Mouse (Mus musculus) small intestine, adult 2 months (tissue): ENCODE data around the gene Armh1. TPM values are rescaled to one million over a fixed set of nuclear protein-coding genes. Genes with fewer than 3 reads are reported as not detected.
"Not testable (repeated sequence)": the region's sequence is repeated elsewhere in the genome, so short reads cannot be mapped to it uniquely, and the experiment has no call there.

Experiments used
- H3K27ac ChIP-seq: fragments of 200-500 bp; 2 replicates; pipeline ENCODE4 v1.5.1; 2012; ENCODE audit warnings: low read depth, low read length, control low read depth, inconsistent platforms; ENCODE audit not compliant: insufficient read depth
- H3K27me3 ChIP-seq: fragments of 200-500 bp; 2 replicates; pipeline ENCODE4 v1.6.1; 2012; ENCODE audit warnings: mild to moderate bottlenecking, moderate library complexity, low read length, inconsistent platforms; ENCODE audit not compliant: control insufficient read depth, insufficient read depth
- H3K36me3 ChIP-seq: fragments of 200-500 bp; 2 replicates; pipeline ENCODE4 v1.6.1; 2012; ENCODE audit warnings: mild to moderate bottlenecking, low read length, control low read depth, inconsistent platforms; ENCODE audit not compliant: control insufficient read depth, insufficient read depth
- H3K4me1 ChIP-seq: fragments of 200-500 bp; 2 replicates; pipeline ENCODE4 v1.6.1; 2012; ENCODE audit warnings: low read length, inconsistent platforms, mixed read lengths; ENCODE audit not compliant: control insufficient read depth, insufficient read depth, insufficient read length
- H3K4me3 ChIP-seq: fragments of 200-500 bp; 2 replicates; pipeline ENCODE4 v1.5.1; 2012; ENCODE audit warnings: low read depth, mild to moderate bottlenecking, control low read depth, inconsistent platforms, low read length, moderate library complexity
- CTCF ChIP-seq: fragments of 200-500 bp; IDR thresholded peaks from 2 replicates; pipeline ENCODE4 v1.5.1; 2012; ENCODE audit warnings: low read depth, mild to moderate bottlenecking, control low read depth, inconsistent platforms, low read length, moderate library complexity, mixed read lengths; ENCODE audit not compliant: insufficient replicate concordance, insufficient read length; ENCODE audit errors: extremely low read depth
- POLR2A ChIP-seq: fragments of 200-500 bp; IDR thresholded peaks from 2 replicates; pipeline ENCODE4 v1.6.1; 2012; ENCODE audit warnings: low read depth, mild to moderate bottlenecking, control low read depth, inconsistent platforms, low read length, moderate library complexity
- WGBS: fragments of 180-500 bp; shearing (Covaris S2); methylation state at CpG from one replicate; pipeline ENCODE4 v1.1.7; 2018; 5-methylcytosine and 5-hydroxymethylcytosine counted together
- polyA plus RNA-seq: library from polyadenylated mRNA; depleted of rRNA; stranded (reverse); fragments of >200 nt; gene quantifications from 2 replicates; pipeline ENCODE4 v1.2.3, GENCODE M21; 2012

The Armh1 gene
- polyA plus RNA-seq, 1 experiment, result not detected

DNA sequence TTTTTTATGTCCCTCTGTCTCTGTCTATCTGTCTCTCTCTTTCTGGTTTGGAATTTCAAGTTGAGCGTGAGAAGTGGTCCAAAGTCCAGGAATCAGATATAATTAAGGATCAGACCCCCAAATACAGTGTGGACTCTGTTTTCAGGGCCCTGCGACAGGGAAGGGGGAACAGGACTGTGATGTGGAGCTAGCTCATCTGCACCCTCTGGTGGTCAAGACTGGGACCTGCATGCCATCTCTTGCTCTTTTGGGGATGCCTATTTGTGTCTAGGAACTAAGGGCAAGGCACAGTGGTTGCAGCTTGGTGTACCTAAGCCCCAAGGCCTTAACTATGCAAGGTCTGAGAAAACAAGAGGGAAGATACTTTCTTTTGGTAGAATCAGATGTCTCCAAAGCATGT lies 15.4 kb upstream of the Armh1 start:
- WGBS, result 6% methylated on average over 2 of the region's 2 CpGs
- Histone ChIP-seq H3K27me3 (no peaks in the 10 kb centered on the region), H3K4me1 (peaks cover 3% of the 10 kb centered on the region; the same call in 1 of the 2 replicates), H3K27ac (no peak overlapping the region), H3K4me3 (no peak overlapping the region), H3K36me3 (peaks cover 6% of the 10 kb centered on the region)
- TF ChIP-seq POLR2A (no peak), CTCF (peak; percentile 94; the same call in 1 of the 2 replicates)

DNA sequence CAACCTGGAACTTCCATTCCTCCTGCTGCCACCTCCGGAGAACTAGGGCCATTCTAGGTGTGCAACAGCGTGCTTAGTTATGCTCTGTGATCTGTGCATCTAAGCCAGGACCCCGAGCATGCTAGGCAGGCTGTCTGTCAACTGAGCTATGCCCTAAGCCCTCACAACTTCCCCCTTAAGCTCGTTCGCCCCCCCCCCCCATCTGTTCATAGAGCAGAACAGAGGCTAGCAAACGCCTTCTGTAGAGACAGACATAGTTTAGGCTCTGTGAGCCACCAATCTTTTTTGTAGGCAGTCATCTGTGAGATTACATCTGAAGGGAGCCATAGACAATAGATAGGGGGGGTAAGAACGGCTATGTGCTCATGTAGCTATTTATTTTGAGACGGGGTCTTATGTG lies 11.1 kb upstream of the Armh1 start:
- H3K27ac ChIP-seq, result no peak overlapping the region
- no peak for TF ChIP-seq POLR2A
- no peak for TF ChIP-seq CTCF
- 79% methylated on average over 8 of the region's 8 CpGs for WGBS
- H3K4me1 ChIP-seq, result peaks cover 6% of the 10 kb centered on the region; the same call in 1 of the 2 replicates
- H3K36me3 ChIP-seq, result no peaks in the 10 kb centered on the region
- no peak overlapping the region for H3K4me3 ChIP-seq
- no peaks in the 10 kb centered on the region for H3K27me3 ChIP-seq

DNA sequence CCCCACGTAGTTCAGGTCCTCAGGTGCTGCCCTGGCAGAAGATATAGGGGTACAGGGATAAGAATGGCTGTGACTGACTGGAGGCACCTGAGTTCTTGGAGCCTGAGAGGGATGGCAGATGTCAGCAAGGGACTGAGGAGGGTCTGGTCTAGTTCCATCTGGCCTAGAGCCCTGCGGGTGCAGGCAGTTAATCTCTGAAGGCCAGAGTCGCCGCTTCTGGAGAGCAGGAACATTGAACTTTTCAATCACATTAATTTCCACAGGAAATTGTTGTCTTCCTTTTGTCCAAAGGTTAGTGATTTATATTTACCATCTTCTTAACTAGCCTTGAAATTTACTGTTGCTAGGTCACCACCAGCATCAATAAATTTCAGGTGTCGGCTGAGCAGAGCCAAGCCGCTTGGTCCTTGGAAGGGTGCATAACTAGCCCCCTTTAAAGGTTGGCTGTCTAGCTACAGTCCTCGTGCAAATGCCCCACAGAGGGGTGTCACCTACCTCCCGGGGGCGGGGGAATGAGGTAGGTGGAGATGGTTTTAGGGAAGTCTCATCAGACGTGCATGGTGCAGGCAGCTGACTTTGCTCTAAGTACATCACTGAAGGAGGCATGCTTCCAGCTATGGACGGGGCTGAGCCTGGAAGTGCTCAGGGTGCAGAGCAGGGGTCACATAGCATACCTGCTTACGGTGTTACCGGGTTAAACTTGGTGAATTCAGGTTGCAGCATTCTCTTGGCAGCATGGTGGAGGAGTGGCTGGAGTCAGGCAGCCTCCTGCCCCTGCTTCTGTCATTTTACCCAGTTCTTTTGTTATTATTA lies 10.4 kb upstream of the Armh1 start:
- Histone ChIP-seq H3K36me3 (no peaks in the 10 kb centered on the region), H3K27me3 (no peaks in the 10 kb centered on the region), H3K4me1 (peaks cover 6% of the 10 kb centered on the region; the same call in 1 of the 2 replicates), H3K4me3 (no peak overlapping the region), H3K27ac (no peak overlapping the region)
- TF ChIP-seq POLR2A (no peak), CTCF (no peak)
- WGBS, result 50% methylated on average over 13 of the region's 13 CpGs

DNA sequence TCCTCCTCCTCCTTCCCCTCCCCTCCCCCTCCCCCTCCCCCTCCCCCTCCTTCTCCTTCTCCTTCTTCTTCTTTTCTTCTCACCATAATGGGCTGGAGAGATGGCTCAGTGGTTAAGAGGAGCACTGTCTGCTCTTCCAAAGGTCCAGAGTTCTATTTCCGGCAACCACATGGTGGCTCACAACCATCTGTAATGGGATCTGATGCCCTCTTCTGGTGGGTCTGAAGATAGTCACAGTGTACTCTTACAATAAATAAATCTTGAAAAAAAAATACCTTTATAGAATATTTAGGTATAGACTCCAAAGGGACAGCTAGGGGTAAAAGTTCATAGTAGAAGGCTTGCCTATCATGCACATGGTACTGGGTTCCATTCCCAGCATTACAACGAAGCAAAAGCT lies 9.3 kb upstream of the Armh1 start:
- H3K4me1 ChIP-seq, result peaks cover 6% of the 10 kb centered on the region; the same call in 1 of the 2 replicates
- H3K27ac ChIP-seq, result no peak overlapping the region
- H3K27me3 ChIP-seq, result no peaks in the 10 kb centered on the region
- H3K4me3 ChIP-seq, result no peak overlapping the region
- TF ChIP-seq CTCF (no peak), POLR2A (no peak)
- WGBS, result 84% methylated on average over 2 of the region's 2 CpGs
- H3K36me3 ChIP-seq, result no peaks in the 10 kb centered on the region

DNA sequence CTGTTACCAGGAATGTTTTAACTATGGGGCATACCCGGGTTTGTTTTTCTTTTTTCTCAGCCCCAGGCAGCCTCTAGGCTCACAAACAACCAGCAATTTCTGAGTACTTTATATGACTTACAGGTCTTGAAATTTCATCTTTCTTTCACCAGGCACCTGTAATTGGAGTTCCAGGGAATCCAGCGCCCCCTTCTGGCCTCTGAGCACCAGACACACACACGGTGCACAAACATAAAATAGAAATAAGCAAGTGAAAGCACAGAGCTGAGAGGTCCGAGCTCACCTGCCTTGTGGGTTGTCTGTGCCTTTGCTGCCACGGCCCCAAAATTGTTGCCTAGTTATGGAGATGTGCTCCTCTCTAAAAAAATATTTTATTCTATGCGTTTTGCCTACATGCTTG lies 8.0 kb upstream of the Armh1 start:
- not testable (repeated sequence) for H3K4me1 ChIP-seq, H3K36me3 ChIP-seq, H3K27me3 ChIP-seq, H3K4me3 ChIP-seq, H3K27ac ChIP-seq
- WGBS, result 79% methylated on average over 6 of the region's 6 CpGs

DNA sequence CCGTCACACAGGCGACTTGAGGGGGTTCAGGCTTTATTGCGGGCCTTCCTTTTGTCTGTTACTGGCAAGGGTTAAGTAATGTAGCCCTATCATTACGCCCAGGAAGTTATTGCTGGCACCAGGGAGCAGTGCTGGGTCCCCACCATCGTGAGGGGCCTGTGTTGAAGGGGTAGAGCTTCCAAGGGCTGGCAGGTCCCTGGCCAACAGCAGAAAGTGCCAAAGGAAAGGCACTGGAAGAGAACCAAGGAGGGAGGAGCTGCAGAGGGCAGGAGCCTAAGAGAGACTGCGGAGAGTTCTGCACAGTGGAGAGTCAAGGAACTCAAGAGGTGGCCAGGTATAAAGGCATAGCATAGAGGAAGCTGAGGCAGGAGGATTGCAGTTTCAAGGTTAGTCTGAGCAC lies 2.7 kb upstream of the Armh1 start:
- Histone ChIP-seq H3K4me3 (no peak overlapping the region), H3K4me1 (peaks cover 2% of the 10 kb centered on the region; the same call in 1 of the 2 replicates), H3K27ac (no peak overlapping the region), H3K36me3 (no peaks in the 10 kb centered on the region), H3K27me3 (no peaks in the 10 kb centered on the region)
- WGBS, result 70% methylated on average over 6 of the region's 6 CpGs
- TF ChIP-seq POLR2A (no peak), CTCF (no peak)

DNA sequence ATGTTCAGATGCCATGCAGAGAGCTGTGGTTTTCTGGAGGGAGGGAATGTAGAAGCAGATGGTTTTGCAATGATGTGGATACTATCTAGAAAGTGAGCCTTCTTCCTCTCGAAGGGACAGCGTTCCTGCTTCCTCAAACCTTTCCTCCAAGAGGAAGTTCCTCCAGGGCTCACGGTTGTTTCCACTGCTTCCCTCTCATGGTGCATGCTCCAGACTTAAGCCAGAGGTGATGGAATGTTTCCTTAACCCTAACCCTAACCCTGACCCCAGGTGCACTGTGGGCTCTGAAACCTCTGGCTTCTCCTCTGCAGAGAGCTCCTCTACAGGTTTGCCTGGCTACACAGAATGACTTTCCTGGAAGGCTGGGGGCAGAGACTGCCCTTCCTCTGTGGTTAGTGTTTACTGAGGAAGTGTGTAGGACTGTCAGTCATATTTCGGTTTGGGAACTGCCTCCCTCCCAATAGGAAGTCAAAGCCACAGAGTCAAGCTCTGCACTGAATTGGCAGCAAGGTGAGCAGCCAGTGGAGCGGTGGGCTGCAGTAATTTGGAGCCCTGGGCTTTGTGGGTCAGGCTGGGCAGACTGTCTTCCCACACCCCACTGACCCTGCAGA lies 2.2 kb upstream of the Armh1 start:
- Histone ChIP-seq H3K4me3 (no peak overlapping the region), H3K36me3 (no peaks in the 10 kb centered on the region), H3K27me3 (no peaks in the 10 kb centered on the region), H3K4me1 (peaks cover 2% of the 10 kb centered on the region; the same call in 1 of the 2 replicates), H3K27ac (no peak overlapping the region)
- WGBS, result 62% methylated on average over 5 of the region's 5 CpGs
- no peak for TF ChIP-seq POLR2A
- TF ChIP-seq CTCF, result no peak
